Comparison of ENCODE assay signal across 31 mouse cellular contexts in genomic region chr16:38287762-38288161, GRCm38 (mm10). TPM values are rescaled to one million over a fixed set of nuclear protein-coding genes. Genes with fewer than 3 reads are reported as not detected.
DNase-seq lines count a peak whose midpoint lies in the region; ATAC-seq and TF ChIP-seq lines count a peak whose summit lies in the region.
"Had no signal": no experiment of that assay in that cellular context is flagged by ENCODE, and none has a peak within 500 bp of the region (broad histone marks: within the 10 kb centered on the region; RNA-seq: fewer than 3 reads in every experiment).

No protein-coding gene starts in this region.

- H3K4me3 ChIP-seq in megakaryocyte, embryonic 14.5 days (replicated peaks), result peak overlapping the region; percentile 57
- H3K4me3 ChIP-seq in liver, adult 2 months (ENCODE audit: insufficient read depth, low read depth, low read length), result no peak overlapping the region
- no peak overlapping the region for H3K4me3 ChIP-seq in liver, embryonic 16.5 days (ENCODE audit: low read depth, low read length)
- H3K4me3 ChIP-seq in stomach, postnatal 0 days (ENCODE audit: low read depth, low read length), result no peak overlapping the region
- H3K4me3 ChIP-seq: embryonic facial prominence, embryonic 12.5 days; erythroblast, embryonic 14.5 days; forebrain, embryonic 12.5 days; heart, embryonic 12.5 days had no signal

- 7% methylated on average over 3 of the region's 3 CpGs for WGBS in liver, adult 2 months
- WGBS in liver, embryonic 16.5 days (ENCODE audit: insufficient replicate concordance), result 53% methylated on average over 3 of the region's 3 CpGs
- WGBS in stomach, postnatal 0 days, result 61% methylated on average over 3 of the region's 3 CpGs

- TF ChIP-seq POLR2A in liver, adult 2 months (IDR thresholded peaks at IDR 0.05; ENCODE audit: extremely low read depth, insufficient read depth, low read length), result no peak

- no peak for TF ChIP-seq EP300 in stomach, postnatal 0 days (optimal IDR thresholded peaks at IDR 0.05)

- H3K9me3 ChIP-seq in megakaryocyte, embryonic 14.5 days, result no peaks in the 10 kb centered on the region
- no peaks in the 10 kb centered on the region for H3K9me3 ChIP-seq in liver, embryonic 16.5 days (replicated peaks; ENCODE audit: control insufficient read depth, low read length)
- H3K9me3 ChIP-seq in stomach, postnatal 0 days (ENCODE audit: control insufficient read depth, low read length), result no peaks in the 10 kb centered on the region
- H3K9me3 ChIP-seq: embryonic facial prominence, embryonic 12.5 days; forebrain, embryonic 12.5 days; heart, embryonic 12.5 days had no signal

- peak overlapping the region; percentile 58 for H3K9ac ChIP-seq in liver, adult 2 months (ENCODE audit: low read depth, low read length)
- no peak overlapping the region for H3K9ac ChIP-seq in liver, embryonic 16.5 days (ENCODE audit: low read depth, low read length)
- H3K9ac ChIP-seq in stomach, postnatal 0 days (ENCODE audit: low read length), result no peak overlapping the region
- H3K9ac ChIP-seq: embryonic facial prominence, embryonic 12.5 days; forebrain, embryonic 12.5 days; heart, embryonic 12.5 days had no signal

- H3K4me1 ChIP-seq in megakaryocyte, embryonic 14.5 days, result peaks cover 59% of the 10 kb centered on the region
- H3K4me1 ChIP-seq in liver, adult 2 months (ENCODE audit: control insufficient read depth, insufficient read depth, low read length), result peaks cover 41% of the 10 kb centered on the region
- peaks cover 4% of the 10 kb centered on the region; the same call in 1 of the 2 replicates for H3K4me1 ChIP-seq in liver, embryonic 16.5 days (ENCODE audit: control insufficient read depth, low read depth, low read length)
- no peaks in the 10 kb centered on the region for H3K4me1 ChIP-seq in stomach, postnatal 0 days (replicated peaks; ENCODE audit: control insufficient read depth, insufficient read depth)

- TF ChIP-seq CTCF in liver, adult 2 months (IDR thresholded peaks at IDR 0.05; ENCODE audit: low read depth, low read length), result no peak
- no peak for TF ChIP-seq CTCF in stomach, postnatal 0 days (IDR thresholded peaks at IDR 0.05; ENCODE audit: low read depth)

- H3K27ac ChIP-seq in liver, adult 2 months (replicated peaks; ENCODE audit: insufficient read depth, low read depth, low read length), result peak overlapping the region; percentile 95
- H3K27ac ChIP-seq in liver, embryonic 16.5 days (ENCODE audit: low read length), result peak overlapping the region; percentile 79
- H3K27ac ChIP-seq in stomach, postnatal 0 days (replicated peaks), result peak overlapping the region; percentile 75
- H3K27ac ChIP-seq: embryonic facial prominence, embryonic 12.5 days; forebrain, embryonic 12.5 days; kidney, postnatal 0 days had no signal

- peaks cover 14% of the 10 kb centered on the region for H3K79me2 ChIP-seq in liver, adult 2 months (ENCODE audit: control insufficient read depth, insufficient read depth, low read length)

- no peaks in the 10 kb centered on the region for H3K36me3 ChIP-seq in megakaryocyte, embryonic 14.5 days (replicated peaks; ENCODE audit: low read length)
- peaks cover 5% of the 10 kb centered on the region; the same call in 1 of the 2 replicates for H3K36me3 ChIP-seq in liver, adult 2 months (ENCODE audit: control insufficient read depth, insufficient read depth, low read length)
- no peaks in the 10 kb centered on the region for H3K36me3 ChIP-seq in liver, embryonic 16.5 days (ENCODE audit: control insufficient read depth, insufficient read depth)
- no peaks in the 10 kb centered on the region for H3K36me3 ChIP-seq in stomach, postnatal 0 days (ENCODE audit: control insufficient read depth, insufficient read depth, low read length)
- H3K36me3 ChIP-seq: embryonic facial prominence, embryonic 12.5 days; forebrain, embryonic 12.5 days; heart, embryonic 12.5 days had no signal

- no peak for ATAC-seq in megakaryocyte, adult 5-6 weeks (ENCODE audit: poor library complexity, severe bottlenecking)
- ATAC-seq in liver, embryonic 16.5 days (ENCODE audit: low read depth), result peak; percentile 81
- ATAC-seq in stomach, postnatal 0 days (ENCODE audit: low FRiP score, low TSS enrichment), result peak; percentile 86
- ATAC-seq in megakaryocyte-erythroid progenitor cell, adult 5-6 weeks (replicated peaks; ENCODE audit: low FRiP score, low TSS enrichment, poor library complexity, severe bottlenecking), result no peak

- peaks cover 20% of the 10 kb centered on the region for H3K27me3 ChIP-seq in megakaryocyte, embryonic 14.5 days (replicated peaks)
- H3K27me3 ChIP-seq in liver, adult 2 months (ENCODE audit: control insufficient read depth, insufficient read depth, low read length), result no peaks in the 10 kb centered on the region
- no peaks in the 10 kb centered on the region for H3K27me3 ChIP-seq in liver, embryonic 16.5 days (ENCODE audit: control insufficient read depth, insufficient read depth, low read depth, low read length)
- no peaks in the 10 kb centered on the region for H3K27me3 ChIP-seq in stomach, postnatal 0 days (ENCODE audit: control insufficient read depth, insufficient read depth, low read length)
- H3K27me3 ChIP-seq: embryonic facial prominence, embryonic 12.5 days; forebrain, embryonic 12.5 days had no signal

- no peak overlapping the region for H3K4me2 ChIP-seq in liver, embryonic 16.5 days (ENCODE audit: low read depth, low read length)
- no peak overlapping the region for H3K4me2 ChIP-seq in stomach, postnatal 0 days (replicated peaks; ENCODE audit: low read depth)
- H3K4me2 ChIP-seq: embryonic facial prominence, embryonic 12.5 days; forebrain, embryonic 12.5 days had no signal

- peak; percentile 100 for DNase-seq in liver, adult 2 months (ENCODE audit: extremely low read depth, low read depth, low spot score)
- peak; percentile 53 for DNase-seq in stomach, postnatal 0 days (ENCODE audit: low spot score)
- no peak for DNase-seq in layer of hippocampus, postnatal 10 days (ENCODE audit: low spot score in 2 of 2)
- DNase-seq in adrenal gland, postnatal 36 days, result no peak
- DNase-seq: cerebellum, adult 11-12 months; cerebellum, postnatal 10 days; heart, postnatal 10 days; lung, adult 2 months; right cerebral cortex, adult 18-20 months; thymus, adult 18-20 months; thymus, postnatal 36 days had no signal

RNA-seq across cellular contexts. Expression of gene Nr1i2, which starts 6.9 kb away (rescaled TPM):
- not detected in 2 replicates for polyA plus RNA-seq in megakaryocyte, embryonic 14.5 days (2012; ENCODE audit: insufficient read depth, low replicate concordance)
- not detected in 2 replicates for total RNA-seq in megakaryocyte, adult 5-6 weeks (2015)
- not detected in 2 replicates for total RNA-seq in megakaryocyte, adult 5-6 weeks (2017)
- 72.3 TPM in 2 replicates for total RNA-seq in liver, adult 2 months (2014; rRNA removed)
- 45.8 and 53.6 TPM in 2 replicates for polyA plus RNA-seq in liver, adult 2 months (2012; rRNA removed)
- polyA plus RNA-seq in liver, embryonic 16.5 days (2015; fragmentation: Nextera tagmentation; extraction: Ambion mirVana), result 6.9 TPM in 2 replicates
- 10.6 and 13.6 TPM in 2 replicates for polyA plus RNA-seq in stomach, postnatal 0 days (2015; fragmentation: Nextera tagmentation; extraction: Ambion mirVana)
- not detected for total RNA-seq in layer of hippocampus, postnatal 10 days (2021)
- total RNA-seq in megakaryocyte-erythroid progenitor cell, adult 5-6 weeks (2014; fragmentation: Nextera tagmentation), result not detected in 2 replicates
- not detected in 2 replicates for total RNA-seq in megakaryocyte-erythroid progenitor cell, adult 5-6 weeks (2017)
- not detected for total RNA-seq in adrenal gland, postnatal 36 days (2021)
- total RNA-seq: heart, postnatal 10 days; layer of hippocampus, postnatal 14 days; midbrain, postnatal 0 days had no signal
- polyA plus RNA-seq: cortical plate, adult 2 months; embryonic facial prominence, embryonic 12.5 days; erythroblast, embryonic 14.5 days; forebrain, embryonic 12.5 days; heart, embryonic 12.5 days; hindbrain, embryonic 11.5 days; limb, embryonic 11.5 days; midbrain, postnatal 0 days; neural tube, embryonic 14.5 days had no signal

RNA-seq across cellular contexts. Expression of gene Maats1, which starts 54.2 kb away (rescaled TPM):
- polyA plus RNA-seq in megakaryocyte, embryonic 14.5 days (2012; ENCODE audit: insufficient read depth, low replicate concordance), result not detected in 2 replicates
- total RNA-seq in megakaryocyte, adult 5-6 weeks (2015), result not detected in 2 replicates
- not detected in 2 replicates for total RNA-seq in megakaryocyte, adult 5-6 weeks (2017)
- total RNA-seq in liver, adult 2 months (2014; rRNA removed), result not detected in 2 replicates
- not detected in 2 replicates for polyA plus RNA-seq in liver, adult 2 months (2012; rRNA removed)
- polyA plus RNA-seq in liver, embryonic 16.5 days (2015; fragmentation: Nextera tagmentation; extraction: Ambion mirVana), result 0.06 TPM in 1 of 2 replicates, not detected in the other
- polyA plus RNA-seq in stomach, postnatal 0 days (2015; fragmentation: Nextera tagmentation; extraction: Ambion mirVana), result 0.27 and 0.44 TPM in 2 replicates
- 1 to 10 TPM; 1.7 to 1.8 TPM for total RNA-seq in layer of hippocampus, postnatal 10 days (2021)
- total RNA-seq in megakaryocyte-erythroid progenitor cell, adult 5-6 weeks (2014; fragmentation: Nextera tagmentation), result not detected in 2 replicates
- total RNA-seq in megakaryocyte-erythroid progenitor cell, adult 5-6 weeks (2017), result 0.04 and 0.66 TPM in 2 replicates
- under 1 TPM; 0.66 to 0.70 TPM for total RNA-seq in adrenal gland, postnatal 36 days (2021)
- total RNA-seq: gastrocnemius, adult 18-20 months; heart, postnatal 10 days had no signal
- polyA plus RNA-seq: erythroblast, embryonic 14.5 days; heart, embryonic 12.5 days had no signal

RNA-seq across cellular contexts. Expression of gene Cox17, which starts 59.0 kb away (rescaled TPM):
- polyA plus RNA-seq in megakaryocyte, embryonic 14.5 days (2012; ENCODE audit: insufficient read depth, low replicate concordance), result 25.9 and 292 TPM in 2 replicates
- total RNA-seq in megakaryocyte, adult 5-6 weeks (2015), result 89.3 and 106 TPM in 2 replicates
- total RNA-seq in megakaryocyte, adult 5-6 weeks (2017), result 210 and 268 TPM in 2 replicates
- 56.6 and 69.9 TPM in 2 replicates for total RNA-seq in liver, adult 2 months (2014; rRNA removed)
- polyA plus RNA-seq in liver, adult 2 months (2012; rRNA removed), result 39.4 and 46.7 TPM in 2 replicates
- polyA plus RNA-seq in liver, embryonic 16.5 days (2015; fragmentation: Nextera tagmentation; extraction: Ambion mirVana), result 209 and 258 TPM in 2 replicates
- 301 and 327 TPM in 2 replicates for polyA plus RNA-seq in stomach, postnatal 0 days (2015; fragmentation: Nextera tagmentation; extraction: Ambion mirVana)
- 10 to 100 TPM; 66.5 to 94.2 TPM for total RNA-seq in layer of hippocampus, postnatal 10 days (2021)
- total RNA-seq in megakaryocyte-erythroid progenitor cell, adult 5-6 weeks (2014; fragmentation: Nextera tagmentation), result 228 and 369 TPM in 2 replicates
- total RNA-seq in megakaryocyte-erythroid progenitor cell, adult 5-6 weeks (2017), result 465 and 506 TPM in 2 replicates
- total RNA-seq in adrenal gland, postnatal 36 days (2021), result 100 to 1,000 TPM; 288 to 296 TPM

RNA-seq across cellular contexts. Expression of gene Gm21987, which starts 59.1 kb away (rescaled TPM):
- polyA plus RNA-seq in megakaryocyte, embryonic 14.5 days (2012; ENCODE audit: insufficient read depth, low replicate concordance), result 272 and 1,896 TPM in 2 replicates
- not detected in 2 replicates for total RNA-seq in megakaryocyte, adult 5-6 weeks (2015)
- total RNA-seq in megakaryocyte, adult 5-6 weeks (2017), result not detected in 2 replicates
- total RNA-seq in liver, adult 2 months (2014; rRNA removed), result not detected in 2 replicates
- not detected in 2 replicates for polyA plus RNA-seq in liver, adult 2 months (2012; rRNA removed)
- polyA plus RNA-seq in liver, embryonic 16.5 days (2015; fragmentation: Nextera tagmentation; extraction: Ambion mirVana), result not detected in 2 replicates
- not detected in 2 replicates for polyA plus RNA-seq in stomach, postnatal 0 days (2015; fragmentation: Nextera tagmentation; extraction: Ambion mirVana)
- not detected for total RNA-seq in layer of hippocampus, postnatal 10 days (2021)
- not detected in 2 replicates for total RNA-seq in megakaryocyte-erythroid progenitor cell, adult 5-6 weeks (2014; fragmentation: Nextera tagmentation)
- not detected in 2 replicates for total RNA-seq in megakaryocyte-erythroid progenitor cell, adult 5-6 weeks (2017)
- total RNA-seq in adrenal gland, postnatal 36 days (2021), result under 1 TPM in 1 of 2 experiments, not detected in 1; 0.95 TPM
- total RNA-seq: ES-E14; gastrocnemius, adult 18-20 months; gastrocnemius, postnatal 4 days; heart, postnatal 10 days; layer of hippocampus, postnatal 14 days; midbrain, postnatal 0 days had no signal
- polyA plus RNA-seq: cortical plate, adult 2 months; embryonic facial prominence, embryonic 12.5 days; forebrain, embryonic 12.5 days; hindbrain, embryonic 11.5 days; kidney, adult 2 months; kidney, postnatal 0 days; large intestine, adult 2 months; limb, embryonic 11.5 days; lung, adult 2 months; midbrain, postnatal 0 days; neural tube, embryonic 14.5 days had no signal

Comparison
In these comparisons a context has a peak if more than half of its experiments do, and no peak if none do; other contexts are left out.
1. ATAC-seq: peak in liver, embryonic 16.5 days (single experiment) and stomach, postnatal 0 days (single experiment); none in megakaryocyte, adult 5-6 weeks (single experiment) and megakaryocyte-erythroid progenitor cell, adult 5-6 weeks (single experiment).
2. DNase-seq: peak in liver, adult 2 months (single experiment) and stomach, postnatal 0 days (single experiment); none in layer of hippocampus, postnatal 10 days (0 of 2) and adrenal gland, postnatal 36 days (0 of 2).
3. RNA of gene Nr1i2, which starts 6.9 kb away (total RNA-seq): 72.3 TPM in liver, adult 2 months; not detected in layer of hippocampus, postnatal 10 days, not detected in adrenal gland, postnatal 36 days, not detected in megakaryocyte, adult 5-6 weeks and not detected in megakaryocyte-erythroid progenitor cell, adult 5-6 weeks; every median in the first group is over 10 times any median in the second.
4. Peak in every context shown above with its lines, with median percentiles within 50 percentile points of each other: H3K27ac ChIP-seq.